Mouse (Mus musculus): ENCODE data around the gene Kif19a.

The Kif19a gene

GRCm38 (mm10) chr11:114830433-114830773 is 65.2 kb downstream of the Kif19a start:
- no peaks in the 10 kb centered on the region for H3K27me3 ChIP-seq (ENCODE audit: control insufficient read depth, insufficient read depth, low read length, poor library complexity, severe bottlenecking)
- no peaks in the 10 kb centered on the region for H3K36me3 ChIP-seq (ENCODE audit: control insufficient read depth, insufficient read depth, low read length, poor library complexity, severe bottlenecking)
- no peak for DNase-seq (ENCODE audit: low read depth, low spot score)

DNA sequence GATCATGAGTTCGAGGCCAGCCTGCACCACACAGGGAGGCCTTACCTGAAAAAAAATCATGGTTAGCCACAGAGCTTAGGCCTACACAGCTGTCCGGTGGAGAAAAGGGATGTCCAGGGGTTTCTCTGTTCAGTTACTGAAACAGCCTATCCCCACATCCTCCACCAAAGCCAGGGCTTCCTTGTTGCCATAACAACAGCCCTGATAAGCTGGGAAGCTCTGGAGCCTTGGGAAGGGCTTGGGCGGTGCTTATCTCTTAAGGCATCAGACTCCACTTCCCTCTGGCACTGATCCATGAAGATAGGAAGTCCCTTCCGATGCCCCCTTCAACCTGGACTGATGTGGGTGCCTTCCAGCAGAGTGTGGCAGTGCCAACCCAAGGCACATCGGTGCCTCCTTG is 68.0 kb downstream of the Kif19a start:
- Histone ChIP-seq H3K27me3 (ENCODE audit: control insufficient read depth, insufficient read depth, low read length, poor library complexity, severe bottlenecking) (no peaks in the 10 kb centered on the region), H3K36me3 (ENCODE audit: control insufficient read depth, insufficient read depth, low read length, poor library complexity, severe bottlenecking) (no peaks in the 10 kb centered on the region)
- no peak for DNase-seq (ENCODE audit: low read depth, low spot score)

Measured in splenic B cell, adult 2 months (primary cell).